Mouse (Mus musculus) ES-CJ7 (cell line): ENCODE measurements around the gene Gpatch2l.
A peak's percentile ranks its signal among the peaks of the same experiment; 100 is the strongest.

Experiments
- DNase-seq: peaks from one replicate; pipeline ENCODE4 v3.0.0; 2011; ENCODE audit warnings: low read depth, low spot score

Gpatch2l gene

GRCm38 (mm10) chr12:86241604-86242536 is at the start of gene Gpatch2l:
TSS of gene Gpatch2l (plus strand) at chr12:86241858.
- DNase-seq = peak; percentile 94

GRCm38 (mm10) chr12:86192036-86192449 is 49.6 kb upstream of the Gpatch2l start:
- DNase-seq = no peak

GRCm38 (mm10) chr12:86196944-86197343 is 44.7 kb upstream of the Gpatch2l start:
- DNase-seq = no peak

GRCm38 (mm10) chr12:86203443-86204057 is 38.1 kb upstream of the Gpatch2l start:
- DNase-seq = no peak

GRCm38 (mm10) chr12:86211099-86211520 is 30.5 kb upstream of the Gpatch2l start:
- DNase-seq = no peak

GRCm38 (mm10) chr12:86212693-86213470 is 28.8 kb upstream of the Gpatch2l start:
- peak; percentile 68 for DNase-seq

- no peak for DNase-seq
Observed at GRCm38 (mm10) chr12:86214201-86214600, 27.5 kb upstream of the Gpatch2l start.

GRCm38 (mm10) chr12:86216687-86217421 is 24.8 kb upstream of the Gpatch2l start:
- peak; percentile 56 for DNase-seq

GRCm38 (mm10) chr12:86220200-86221021 is 21.2 kb upstream of the Gpatch2l start:
- DNase-seq = no peak

GRCm38 (mm10) chr12:86221074-86221703 is 20.5 kb upstream of the Gpatch2l start:
- no peak for DNase-seq

- DNase-seq = no peak
Observed at GRCm38 (mm10) chr12:86234295-86234694, 7.4 kb upstream of the Gpatch2l start.

- no peak for DNase-seq
Observed at GRCm38 (mm10) chr12:86238736-86239135, 2.9 kb upstream of the Gpatch2l start.

- DNase-seq = no peak
Observed at GRCm38 (mm10) chr12:86242563-86242962, 905 bp downstream of the Gpatch2l start.

- DNase-seq = no peak
Observed at GRCm38 (mm10) chr12:86243936-86244335, 2.3 kb downstream of the Gpatch2l start.

GRCm38 (mm10) chr12:86250183-86250582 is 8.5 kb downstream of the Gpatch2l start:
- no peak for DNase-seq

GRCm38 (mm10) chr12:86254910-86255309 is 13.3 kb downstream of the Gpatch2l start:
- DNase-seq = no peak

GRCm38 (mm10) chr12:86271626-86272025 is 30.0 kb downstream of the Gpatch2l start:
- no peak for DNase-seq

- DNase-seq = no peak
Observed at GRCm38 (mm10) chr12:86274246-86274645, 32.6 kb downstream of the Gpatch2l start.

GRCm38 (mm10) chr12:86275731-86276130 is 34.1 kb downstream of the Gpatch2l start:
- DNase-seq = no peak

GRCm38 (mm10) chr12:86276463-86276862 is 34.8 kb downstream of the Gpatch2l start:
- no peak for DNase-seq
